Mouse (Mus musculus) CH12.LX (cell line): ENCODE results near the gene Cnp. TPM values are rescaled to one million over a fixed set of nuclear protein-coding genes. Genes with fewer than 3 reads are reported as not detected.

Source experiments
- DNase-seq: peaks from one replicate; pipeline ENCODE4 v3.0.0-alpha.2; 2013; ENCODE audit errors: extremely low read depth
- H3K27ac ChIP-seq: 2 replicates; pipeline ENCODE4 v1.5.1; 2012; ENCODE audit warnings: low read depth, mild to moderate bottlenecking, control low read depth, moderate library complexity; ENCODE audit not compliant: insufficient read depth
- H3K27me3 ChIP-seq: replicated peaks from 2 replicates; pipeline ENCODE3; 2012; ENCODE audit warnings: inconsistent platforms
- H3K36me3 ChIP-seq, 2 experiments: replicated peaks in 1 of 2; 2 replicates each; pipeline versions ENCODE3 to v1.6.1; 2012; ENCODE audit warnings: inconsistent platforms in 1 of 2, low read length in 1 of 2, mild to moderate bottlenecking in 1 of 2, mixed read lengths in 1 of 2, moderate library complexity in 1 of 2; ENCODE audit not compliant: control insufficient read depth in 1 of 2, insufficient read depth in 1 of 2
- H3K4me1 ChIP-seq, 2 experiments: 2 replicates each; pipeline ENCODE4 v1.6.1; 2012; ENCODE audit warnings: inconsistent platforms in 1 of 2, moderate library complexity in 1 of 2; ENCODE audit not compliant: insufficient read depth in 2 of 2, control insufficient read depth in 1 of 2
- H3K4me2 ChIP-seq: 2 replicates; pipeline ENCODE4 v1.6.1; 2012; ENCODE audit warnings: low read depth, mild to moderate bottlenecking, control low read depth; ENCODE audit not compliant: poor library complexity, insufficient read depth, severe bottlenecking
- H3K4me3 ChIP-seq, 3 experiments: fragments of 150-350 bp in 1 of 3; sonication (generic) in 1 of 3; replicated peaks in 1 of 3; 2 replicates each; pipeline versions ENCODE3 to v1.5.1; 2011 to 2012; ENCODE audit warnings: low read depth in 2 of 3, low read length in 2 of 3, mild to moderate bottlenecking in 2 of 3, moderate library complexity in 2 of 3, control low read depth in 1 of 3, improper control_type of control experiment in 1 of 3, inconsistent platforms in 1 of 3, mixed read lengths in 1 of 3; ENCODE audit not compliant: poor library complexity in 1 of 3
- H3K79me2 ChIP-seq: replicated peaks from 2 replicates; pipeline ENCODE4 v1.6.1; 2012; ENCODE audit warnings: mild to moderate bottlenecking, moderate library complexity; ENCODE audit not compliant: control insufficient read depth, poor library complexity, insufficient read depth, severe bottlenecking; ENCODE audit errors: extremely low read depth
- H3K9ac ChIP-seq: 2 replicates; pipeline ENCODE4 v1.6.1; 2012; ENCODE audit warnings: low read depth, mild to moderate bottlenecking, control low read depth, moderate library complexity; ENCODE audit not compliant: insufficient read depth
- H3K9me3 ChIP-seq: replicated peaks from 2 replicates; pipeline ENCODE3; 2012; ENCODE audit warnings: low read length, inconsistent platforms, mixed read lengths
- BHLHE40 ChIP-seq: IDR thresholded peaks from 2 replicates; pipeline ENCODE4 v1.6.1; 2011; ENCODE audit warnings: mild to moderate bottlenecking, low read depth, low read length, improper control_type of control experiment
- CHD1 ChIP-seq: IDR thresholded peaks from 2 replicates; pipeline ENCODE4 v1.6.1; 2012; ENCODE audit warnings: low read depth, low read length, improper control_type of control experiment, inconsistent platforms
- CTCF ChIP-seq, 2 experiments: IDR thresholded peaks in 1 of 2; conservative IDR thresholded peaks in 1 of 2; 2 replicates each; pipeline ENCODE4 v1.5.1; 2011 to 2012; ENCODE audit warnings: low read depth in 2 of 2, low read length in 2 of 2, improper control_type of control experiment in 1 of 2, inconsistent platforms in 1 of 2, mild to moderate bottlenecking in 1 of 2, moderate library complexity in 1 of 2
- E2F4 ChIP-seq: IDR thresholded peaks from 2 replicates; pipeline ENCODE4 v1.6.1; 2011; ENCODE audit warnings: low read depth, low read length, improper control_type of control experiment; ENCODE audit not compliant: insufficient replicate concordance
- ELF1 ChIP-seq: IDR thresholded peaks from 2 replicates; pipeline ENCODE4 v1.6.1; 2014; ENCODE audit warnings: low read depth, mild to moderate bottlenecking, inconsistent platforms, low read length, improper control_type of control experiment
- EP300 ChIP-seq: IDR thresholded peaks from 2 replicates; pipeline ENCODE4 v1.6.1; 2011; ENCODE audit warnings: low read length, improper control_type of control experiment
- GABPA ChIP-seq: IDR thresholded peaks from 2 replicates; pipeline ENCODE4 v1.6.1; 2012; ENCODE audit warnings: low read depth, low read length, improper control_type of control experiment, inconsistent platforms; ENCODE audit not compliant: insufficient replicate concordance
- HCFC1 ChIP-seq: IDR thresholded peaks from 2 replicates; pipeline ENCODE4 v1.6.1; 2012; ENCODE audit warnings: low read depth, mild to moderate bottlenecking, inconsistent platforms, low read length, improper control_type of control experiment
- IRF4 ChIP-seq: IDR thresholded peaks from 2 replicates; pipeline ENCODE4 v1.6.1; 2014; ENCODE audit warnings: low read depth, mild to moderate bottlenecking, inconsistent platforms, low read length, improper control_type of control experiment
- JUN ChIP-seq: IDR thresholded peaks from 2 replicates; pipeline ENCODE4 v1.6.1; 2011; ENCODE audit warnings: low read depth, mild to moderate bottlenecking, low read length, improper control_type of control experiment, moderate library complexity; ENCODE audit not compliant: insufficient read depth
- JUND ChIP-seq: conservative IDR thresholded peaks from 2 replicates; pipeline ENCODE4 v1.6.1; 2011; ENCODE audit warnings: low read depth, low read length, improper control_type of control experiment
- KAT2A ChIP-seq: IDR thresholded peaks from 2 replicates; pipeline ENCODE4 v1.6.1; 2012; ENCODE audit warnings: low read length, improper control_type of control experiment, inconsistent platforms; ENCODE audit not compliant: insufficient replicate concordance
- MAFK ChIP-seq: IDR thresholded peaks from 2 replicates; pipeline ENCODE4 v1.6.1; 2011; ENCODE audit warnings: low read length, improper control_type of control experiment; ENCODE audit not compliant: insufficient replicate concordance
- MAX ChIP-seq: IDR thresholded peaks from 2 replicates; pipeline ENCODE4 v1.6.1; 2011; ENCODE audit warnings: low read length, improper control_type of control experiment
- MAZ ChIP-seq: IDR thresholded peaks from 2 replicates; pipeline ENCODE4 v1.6.1; 2012; ENCODE audit warnings: low read depth, mild to moderate bottlenecking, inconsistent platforms, low read length, improper control_type of control experiment, moderate library complexity
- MEF2A ChIP-seq: IDR thresholded peaks from 2 replicates; pipeline ENCODE4 v1.6.1; 2014; ENCODE audit warnings: low read depth, mild to moderate bottlenecking, inconsistent platforms, low read length, improper control_type of control experiment, borderline replicate concordance
- MXI1 ChIP-seq: IDR thresholded peaks from 2 replicates; pipeline ENCODE4 v1.6.1; 2011; ENCODE audit warnings: mild to moderate bottlenecking, low read depth, low read length, improper control_type of control experiment
- MYC ChIP-seq: IDR thresholded peaks from 2 replicates; pipeline ENCODE4 v1.6.1; 2011; ENCODE audit warnings: low read depth, mild to moderate bottlenecking, improper control_type of control experiment, low read length
- NELFE ChIP-seq: IDR thresholded peaks from 2 replicates; pipeline ENCODE4 v1.6.1; 2011; ENCODE audit warnings: low read depth, low read length, improper control_type of control experiment
- NRF1 ChIP-seq: IDR thresholded peaks from 2 replicates; pipeline ENCODE4 v1.6.1; 2014; ENCODE audit warnings: low read depth, mild to moderate bottlenecking, inconsistent platforms, low read length, improper control_type of control experiment, moderate library complexity
- PAX5 ChIP-seq: IDR thresholded peaks from 2 replicates; pipeline ENCODE4 v1.6.1; 2012; ENCODE audit warnings: low read length, inconsistent platforms, mixed read lengths
- POLR2A ChIP-seq: IDR thresholded peaks from 2 replicates; pipeline ENCODE4 v1.6.1; 2011; ENCODE audit warnings: low read depth, mild to moderate bottlenecking, improper control_type of control experiment, low read length
- POLR2AphosphoS2 ChIP-seq: IDR thresholded peaks from 2 replicates; pipeline ENCODE4 v1.6.1; 2011; ENCODE audit warnings: low read depth, low read length, improper control_type of control experiment
- RAD21 ChIP-seq: IDR thresholded peaks from 2 replicates; pipeline ENCODE4 v1.6.1; 2011; ENCODE audit warnings: low read depth, mild to moderate bottlenecking, low read length, improper control_type of control experiment, moderate library complexity
- RCOR1 ChIP-seq: conservative IDR thresholded peaks from 2 replicates; pipeline ENCODE4 v1.6.1; 2012; ENCODE audit warnings: low read depth, mild to moderate bottlenecking, inconsistent platforms, low read length, improper control_type of control experiment
- TCF12 ChIP-seq: IDR thresholded peaks from 2 replicates; pipeline ENCODE4 v1.6.1; 2014; ENCODE audit warnings: low read depth, mild to moderate bottlenecking, inconsistent platforms, low read length, improper control_type of control experiment
- UBTF ChIP-seq: IDR thresholded peaks from 2 replicates; pipeline ENCODE4 v1.6.1; 2012; ENCODE audit warnings: low read depth, mild to moderate bottlenecking, inconsistent platforms, low read length, improper control_type of control experiment, moderate library complexity
- USF1 ChIP-seq: IDR thresholded peaks from 2 replicates; pipeline ENCODE4 v1.6.1; 2014; ENCODE audit warnings: low read depth, mild to moderate bottlenecking, inconsistent platforms, low read length, improper control_type of control experiment
- ZC3H11A ChIP-seq: IDR thresholded peaks from 2 replicates; pipeline ENCODE4 v1.6.1; 2012; ENCODE audit warnings: low read depth, mild to moderate bottlenecking, inconsistent platforms, low read length, improper control_type of control experiment
- ZMIZ1 ChIP-seq: IDR thresholded peaks from 2 replicates; pipeline ENCODE4 v1.6.1; 2012; ENCODE audit warnings: low read depth, mild to moderate bottlenecking, inconsistent platforms, low read length, improper control_type of control experiment
- dilution Hi-C: fragments of 300-500 bp; cut with MboI; formaldehyde crosslinking; loops from 2 replicates; pipeline ENCODE4 v1.14.3; 2020; ENCODE audit warnings: low sequenced_read_pairs; ENCODE audit not compliant: extremely low pct_unique_long_range_greater_than_20kb, extremely low pct_ligation_motif_present
- in situ Hi-C: fragments of 300-500 bp; cut with MboI; formaldehyde crosslinking; loops from 3 replicates; pipeline ENCODE4 v1.14.3; 2019; ENCODE audit warnings: low sequenced_read_pairs, low pct_ligation_motif_present, low pct_unique_long_range_greater_than_20kb, mixed read lengths
- polyA plus RNA-seq: library from polyadenylated mRNA; unstranded; fragments of >175 nt; gene quantifications from 2 replicates; pipeline ENCODE4 v1.2.1, GENCODE M21; 2012; ENCODE audit warnings: low read depth; ENCODE audit not compliant: insufficient read length
- total RNA-seq, 2 experiments: library from RNA; depleted of rRNA; stranded (reverse); fragments of 300-350 nt in 1 of 2; fragments of >200 nt in 1 of 2; gene quantifications; 2 replicates each; pipeline ENCODE4 v1.2.3; 2012 to 2014

The Cnp gene
- total and polyA plus RNA-seq, 3 experiments = 77.7 to 87.8 (median 80.2) TPM

GRCm38 (mm10) chr11:100576256-100576655, 1.6 kb downstream of the Cnp start:
- H3K4me3 ChIP-seq = peak overlapping the region in 1 of 3 experiments; percentile 21
- H3K9me3 ChIP-seq = no peaks in the 10 kb centered on the region
- no peak for TF ChIP-seq MEF2A
- TF ChIP-seq ZC3H11A = no peak
- TF ChIP-seq CTCF (conservative IDR thresholded peaks at IDR 0.05 in 1 of 2, IDR thresholded peaks at IDR 0.05 in 1 of 2; ENCODE audit: low read depth in 2 of 2, low read length in 2 of 2) = no peak
- no peak for TF ChIP-seq MAX
- no peak for TF ChIP-seq JUN
- no peak for TF ChIP-seq UBTF
- TF ChIP-seq KAT2A = no peak
- no peak for TF ChIP-seq PAX5
- TF ChIP-seq, all 38 proteins: peak for 0
- Histone ChIP-seq H3K79me2 (peaks cover 34% of the 10 kb centered on the region), H3K36me3 (peaks cover 38 to 55% of the 10 kb centered on the region in 2 experiments), H3K27ac (peak overlapping the region; percentile 8; the same call in 1 of the 2 replicates), H3K9ac (no peak overlapping the region; the same call in 1 of the 2 replicates), H3K4me2 (peak overlapping the region; percentile 31; the same call in 1 of the 2 replicates), H3K27me3 (no peaks in the 10 kb centered on the region), H3K4me1 (peaks cover 45 to 72% of the 10 kb centered on the region in 2 experiments)
- in situ Hi-C loops = no loop called here
- dilution Hi-C loops = no loop called here
- no peak for DNase-seq

- Histone ChIP-seq H3K4me1 (peaks cover 56 to 87% of the 10 kb centered on the region in 2 experiments), H3K4me2 (peak overlapping the region; percentile 31), H3K9me3 (no peaks in the 10 kb centered on the region), H3K27me3 (no peaks in the 10 kb centered on the region), H3K9ac (peak overlapping the region; percentile 8; the same call in 1 of the 2 replicates), H3K27ac (peak overlapping the region; percentile 27), H3K36me3 (peaks cover 52 to 72% of the 10 kb centered on the region in 2 experiments), H3K79me2 (peaks cover 34% of the 10 kb centered on the region), H3K4me3 (peak overlapping the region; percentile 4 to 13 (median 10))
- in situ Hi-C loops = no loop called here
- dilution Hi-C loops = no loop called here
- no peak for DNase-seq
- TF ChIP-seq JUND (no peak; the same call in 1 of the 2 replicates), POLR2AphosphoS2 (no peak), NELFE (0 out of 2 replicates have a peak, but pooled peaks have one; percentile 19), GABPA (no peak), POLR2A (no peak), MXI1 (peak; percentile 94), RAD21 (no peak), EP300 (peak; percentile 93), MAZ (no peak), IRF4 (peak; percentile 92), HCFC1 (no peak; the same call in 1 of the 2 replicates), BHLHE40 (peak; percentile 82), NRF1 (no peak), MYC (peak; percentile 93), MAX (peak; percentile 94), RCOR1 (0 out of 2 replicates have a peak, but pooled peaks have one; percentile 65), ZMIZ1 (0 out of 2 replicates have a peak, but pooled peaks have one; percentile 15), ELF1 (no peak), ZC3H11A (no peak), USF1 (peak; percentile 55), TCF12 (peak; percentile 89), PAX5 (no peak), KAT2A (no peak), CHD1 (no peak), MAFK (0 out of 2 replicates have a peak, but pooled peaks have one; percentile 2), E2F4 (no peak), JUN (no peak)
These were observed 3.3 kb downstream of the Cnp start for GRCm38 (mm10) chr11:100577852-100578599.
